Mouse (Mus musculus) myocyte (in vitro differentiated cells): ENCODE measurements around the gene Gm43518.

Experiments
- E2F4 ChIP-seq: IDR thresholded peaks from one replicate; pipeline ENCODE4 v1.6.1; 2011; ENCODE audit warnings: mild to moderate bottlenecking, control low read depth, moderate library complexity; ENCODE audit not compliant: insufficient read depth
- MAX ChIP-seq: IDR thresholded peaks from one replicate; pipeline ENCODE4 v1.6.1; 2011; ENCODE audit warnings: low read depth, mild to moderate bottlenecking, control low read depth
- MYOD1 ChIP-seq, 3 experiments: IDR thresholded peaks; one replicate each; pipeline ENCODE4 v1.6.1; 2011; ENCODE audit warnings: control low read depth in 2 of 3, low read depth in 2 of 3, mild to moderate bottlenecking in 2 of 3, moderate library complexity in 1 of 3; ENCODE audit not compliant: insufficient read length in 2 of 3, control insufficient read depth in 1 of 3
- POLR2A ChIP-seq: IDR thresholded peaks from one replicate; pipeline ENCODE4 v1.6.1; 2011; ENCODE audit warnings: low read depth, mild to moderate bottlenecking, control low read depth, moderate library complexity; ENCODE audit not compliant: insufficient read length
- POLR2AphosphoS2 ChIP-seq: IDR thresholded peaks from one replicate; pipeline ENCODE4 v1.6.1; 2011; ENCODE audit warnings: low read depth, control low read depth; ENCODE audit not compliant: insufficient read length
- SRF ChIP-seq: IDR thresholded peaks from one replicate; pipeline ENCODE4 v1.6.1; 2011; ENCODE audit warnings: low read depth; ENCODE audit not compliant: control insufficient read depth, insufficient read length
- TCF12 ChIP-seq: IDR thresholded peaks from one replicate; pipeline ENCODE4 v1.6.1; 2011; ENCODE audit warnings: mild to moderate bottlenecking, control low read depth; ENCODE audit not compliant: poor library complexity, insufficient read depth, severe bottlenecking
- USF1 ChIP-seq: IDR thresholded peaks from one replicate; pipeline ENCODE4 v1.6.1; 2011; ENCODE audit warnings: low read depth, mild to moderate bottlenecking, control low read depth, moderate library complexity

DNA sequence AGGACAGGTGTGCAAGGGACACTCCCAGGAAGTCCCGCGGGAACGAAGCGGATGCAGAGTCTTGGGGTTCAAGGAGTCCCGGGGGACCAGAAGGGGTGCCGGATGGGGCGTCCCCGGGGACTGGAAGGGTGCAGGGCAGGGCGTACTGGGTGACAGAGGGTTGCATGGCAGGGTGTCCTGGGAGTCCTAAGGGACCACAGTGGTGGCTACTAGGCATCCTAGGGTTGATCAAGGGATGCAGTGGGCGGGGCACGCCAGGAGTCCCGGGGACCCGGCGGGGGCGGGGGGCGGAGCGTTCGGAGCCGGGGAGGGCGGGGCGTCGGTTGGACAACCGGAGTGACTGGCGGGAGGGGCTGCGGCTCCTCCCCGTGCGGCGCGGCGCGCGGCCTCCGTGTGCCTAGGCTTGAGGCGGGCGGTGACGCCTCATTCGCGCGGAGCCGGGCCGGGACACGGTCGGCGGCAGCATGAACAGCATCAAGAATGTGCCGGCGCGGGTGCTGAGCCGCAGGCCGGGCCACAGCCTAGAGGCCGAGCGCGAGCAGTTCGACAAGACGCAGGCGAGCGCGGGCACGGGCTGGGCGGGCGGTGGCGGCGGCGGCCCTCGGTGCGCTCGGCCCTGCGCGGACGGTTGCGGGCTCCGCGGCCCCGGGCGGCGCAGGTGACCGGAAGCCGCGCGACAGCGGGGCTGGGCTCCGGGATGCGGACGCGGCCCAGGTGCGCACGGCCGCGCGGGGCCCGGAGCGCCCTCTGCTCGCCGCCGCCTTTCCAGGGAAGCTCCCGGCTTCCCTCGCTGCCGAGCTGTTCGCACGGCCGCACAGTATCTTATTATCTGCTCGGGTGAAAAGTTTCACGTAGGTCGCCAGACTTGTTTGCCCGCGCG is 46.3 kb downstream of the Gm43518 start, which contains the start of gene Hip1r:
- no peak for TF ChIP-seq MAX
- TF ChIP-seq POLR2AphosphoS2: no peak
- peak; percentile 93 for TF ChIP-seq POLR2A
- TF ChIP-seq TCF12: no peak
- TF ChIP-seq USF1: no peak
- peak in 1 of 3 experiments; percentile 28 for TF ChIP-seq MYOD1 (IDR thresholded peaks at IDR 0.05; ENCODE audit: control insufficient read depth in 1 of 3, insufficient read length in 2 of 3, low read depth in 2 of 3)
- TF ChIP-seq E2F4: no peak
- TF ChIP-seq SRF: no peak
